Mouse (Mus musculus) T-helper 1 cell (primary cell): ENCODE data around the gene Abcc12.

Source experiments
- in situ Hi-C: fragments of 300-600 bp; cut with MboI, MseI; formaldehyde crosslinking; loops from one replicate; pipeline ENCODE4 v1.15.1; 2025; ENCODE audit warnings: high pct_unique_total_duplicates

Gene Abcc12

DNA sequence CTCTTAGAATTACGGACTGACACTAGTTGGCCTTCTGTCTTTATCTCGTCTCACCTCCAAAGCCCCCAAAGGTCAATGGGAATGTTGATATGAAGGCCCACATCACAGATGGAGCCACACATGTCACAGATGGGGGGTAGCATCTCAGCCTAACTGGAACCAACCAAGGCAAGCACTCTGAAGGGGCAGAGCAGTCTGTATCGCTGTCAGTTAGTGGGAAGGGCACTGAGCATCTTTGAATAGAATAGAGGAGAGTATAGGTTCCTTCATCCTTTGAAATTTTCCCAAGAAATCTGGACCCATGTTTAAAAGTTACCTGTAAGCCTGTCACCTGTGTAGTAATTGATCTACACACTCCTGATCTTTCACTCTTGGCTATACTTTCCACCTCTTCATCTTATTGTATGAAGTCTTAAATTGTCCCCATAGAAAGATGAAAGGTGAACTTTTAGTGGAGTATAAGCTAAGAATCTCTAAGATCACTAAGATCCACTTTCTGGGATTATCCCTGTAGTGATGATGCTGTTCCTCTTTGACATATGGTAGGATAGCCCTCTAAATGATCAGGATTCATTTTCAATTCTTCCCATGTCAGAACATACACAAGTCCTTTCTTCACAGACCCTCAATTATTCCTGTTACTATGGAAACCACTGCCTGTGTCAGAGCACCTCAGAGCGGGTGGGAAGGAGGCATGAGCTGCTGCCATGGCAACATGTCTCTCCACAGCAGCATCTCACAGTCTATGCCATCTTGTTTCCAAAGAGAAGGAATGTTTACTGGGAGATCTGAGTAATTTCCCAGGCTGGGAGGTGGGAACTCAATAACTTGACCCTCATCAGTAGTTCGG lies 142.1 kb downstream of the Abcc12 start:
- in situ Hi-C loops: no loop called here

DNA sequence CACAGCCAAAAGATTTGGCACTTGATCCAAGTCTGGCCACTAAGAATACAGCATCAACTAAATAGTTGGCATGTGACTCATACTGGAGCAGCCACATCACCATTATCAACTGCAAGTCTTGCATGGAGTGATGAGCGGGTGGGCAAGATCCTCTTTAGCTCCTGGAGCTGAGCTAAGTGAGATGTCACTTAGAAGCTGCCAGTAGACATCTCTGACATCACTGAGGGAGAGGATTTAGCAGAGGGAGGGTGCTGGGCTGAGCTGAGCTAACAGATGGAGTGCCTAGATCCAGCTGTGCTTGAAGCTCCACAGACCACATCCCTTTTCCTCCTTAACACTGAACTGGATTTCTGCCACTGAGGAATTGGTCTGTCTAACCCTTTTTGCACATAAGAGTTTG lies 143.1 kb downstream of the Abcc12 start:
- in situ Hi-C loops: no loop called here
